Mouse (Mus musculus): Measurements from ENCODE around the gene Fyco1.
A peak's percentile ranks its signal among the peaks of the same experiment; 100 is the strongest.

Fyco1 gene

GRCm38 (mm10) chr9:123851713-123852448 is at the start of gene Fyco1:
Fyco1 (minus strand) TSS chr9:123851899.
- peak; percentile 91 for DNase-seq

GRCm38 (mm10) chr9:123872049-123872448 is 20.4 kb upstream of the Fyco1 start:
- no peak for DNase-seq

- no peak for DNase-seq
Observed at GRCm38 (mm10) chr9:123869167-123869784, 17.6 kb upstream of the Fyco1 start.

- DNase-seq, result no peak
Observed at GRCm38 (mm10) chr9:123863641-123864040, 11.9 kb upstream of the Fyco1 start.

GRCm38 (mm10) chr9:123862895-123863616 is 11.4 kb upstream of the Fyco1 start:
- DNase-seq, result no peak

- DNase-seq, result no peak
Observed at GRCm38 (mm10) chr9:123861929-123862328, 10.2 kb upstream of the Fyco1 start, which contains the start of gene Xcr1. Xcr1 (minus strand) TSS chr9:123862029.

- DNase-seq, result no peak
Observed at GRCm38 (mm10) chr9:123856836-123857235, 5.1 kb upstream of the Fyco1 start.

GRCm38 (mm10) chr9:123852449-123853390 is 1.0 kb upstream of the Fyco1 start:
- no peak for DNase-seq

- no peak for DNase-seq
Observed at GRCm38 (mm10) chr9:123851062-123851712, 512 bp downstream of the Fyco1 start.

GRCm38 (mm10) chr9:123850705-123851061 is 1.0 kb downstream of the Fyco1 start:
- no peak for DNase-seq

- no peak for DNase-seq
Observed at GRCm38 (mm10) chr9:123849976-123850695, 1.6 kb downstream of the Fyco1 start.

GRCm38 (mm10) chr9:123846490-123846889 is 5.2 kb downstream of the Fyco1 start:
- no peak for DNase-seq

GRCm38 (mm10) chr9:123845120-123845519 is 6.6 kb downstream of the Fyco1 start:
- no peak for DNase-seq

GRCm38 (mm10) chr9:123844468-123844867 is 7.2 kb downstream of the Fyco1 start:
- no peak for DNase-seq

GRCm38 (mm10) chr9:123840243-123840642 is 11.5 kb downstream of the Fyco1 start:
- no peak for DNase-seq

GRCm38 (mm10) chr9:123835851-123836250 is 15.8 kb downstream of the Fyco1 start:
- DNase-seq, result no peak

GRCm38 (mm10) chr9:123828916-123829315 is 22.8 kb downstream of the Fyco1 start:
- peak; percentile 43 for DNase-seq

GRCm38 (mm10) chr9:123826631-123827030 is 25.1 kb downstream of the Fyco1 start:
- no peak for DNase-seq

- DNase-seq, result no peak
Observed at GRCm38 (mm10) chr9:123818601-123819000, 33.1 kb downstream of the Fyco1 start.

- no peak for DNase-seq
Observed at GRCm38 (mm10) chr9:123815996-123816395, 35.7 kb downstream of the Fyco1 start.

- DNase-seq, result no peak
Observed at GRCm38 (mm10) chr9:123815444-123815843, 36.3 kb downstream of the Fyco1 start.
